Mouse (Mus musculus): ENCODE measurements at regions not wholly inside any gene's neighbourhood (a gene's known extent, or its start where the extent isn't known, plus 50 kb on each side); places are given as distances from the start of the nearest gene placed in this dataset.

DNA sequence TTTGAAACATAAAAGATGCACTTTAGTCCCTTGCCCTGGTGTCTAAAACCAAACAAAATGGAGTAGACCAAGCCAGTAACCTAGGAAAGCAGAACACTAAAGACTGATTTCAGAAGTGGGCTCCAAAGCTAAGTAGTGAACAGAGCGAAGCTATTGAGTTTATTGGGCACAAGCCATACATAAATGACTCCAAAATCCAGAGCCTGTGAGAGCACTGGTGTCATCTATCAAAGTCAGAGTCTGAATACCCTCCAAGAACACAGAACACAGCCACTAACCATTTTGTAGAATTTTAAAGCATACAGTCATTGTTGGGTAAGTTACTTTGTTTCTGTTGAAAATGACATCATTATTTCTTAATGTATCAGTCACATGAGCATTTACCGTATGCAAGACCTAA is 175.0 kb upstream of the Lrig3 start:
- TF ChIP-seq POLR2A (IDR thresholded peaks at IDR 0.05; ENCODE audit: control insufficient read depth, low read depth, low read length) (no peak), CTCF (IDR thresholded peaks at IDR 0.05; ENCODE audit: control insufficient read depth, insufficient read depth, insufficient replicate concordance, low read depth, low read length) (no peak)

Measured in testis, adult 2 months (tissue).